Mouse (Mus musculus) ES-E14 (cell line): ENCODE results near the gene Dennd1a. TPM values are rescaled to one million over a fixed set of nuclear protein-coding genes. Genes with fewer than 3 reads are reported as not detected.

ENCODE experiments used
- DNase-seq: peaks from one replicate; pipeline ENCODE4 v3.0.0-alpha.2; 2013; ENCODE audit warnings: low read depth, low spot score
- H3K27ac ChIP-seq: 2 replicates; pipeline ENCODE4 v1.5.1; 2012; ENCODE audit warnings: low read depth, mild to moderate bottlenecking, low read length, moderate library complexity, mixed read lengths; ENCODE audit not compliant: poor library complexity, insufficient read depth, severe bottlenecking
- H3K36me3 ChIP-seq: 2 replicates; pipeline ENCODE4 v1.6.1; 2012; ENCODE audit warnings: mild to moderate bottlenecking, low read length, moderate library complexity, mixed read lengths; ENCODE audit not compliant: control insufficient read depth, poor library complexity, insufficient read depth, severe bottlenecking
- H3K4me1 ChIP-seq, 2 experiments: fragments of 150-350 bp in 1 of 2; sonication (generic) in 1 of 2; 2 replicates each; pipeline ENCODE4 v1.6.1; 2012; ENCODE audit warnings: low read length in 2 of 2, mild to moderate bottlenecking in 1 of 2, mixed read lengths in 1 of 2; ENCODE audit not compliant: control insufficient read depth in 2 of 2, insufficient read depth in 2 of 2, poor library complexity in 1 of 2
- H3K4me3 ChIP-seq, 2 experiments: fragments of 150-350 bp in 1 of 2; sonication (generic) in 1 of 2; 2 replicates each; pipeline ENCODE4 v1.5.1; 2012; ENCODE audit warnings: low read length in 2 of 2, low read depth in 1 of 2, mild to moderate bottlenecking in 1 of 2, mixed read lengths in 1 of 2; ENCODE audit not compliant: insufficient read depth in 1 of 2, poor library complexity in 1 of 2, severe bottlenecking in 1 of 2
- H3K9ac ChIP-seq: 2 replicates; pipeline ENCODE4 v1.6.1; 2012; ENCODE audit warnings: low read depth, mild to moderate bottlenecking, low read length, mixed read lengths; ENCODE audit not compliant: poor library complexity, insufficient read depth, severe bottlenecking
- H3K9me3 ChIP-seq: fragments of 150-350 bp; sonication (generic); 2 replicates; pipeline ENCODE4 v1.6.1; 2012; ENCODE audit warnings: low read depth, mild to moderate bottlenecking, low read length; ENCODE audit not compliant: control insufficient read depth, insufficient read depth
- CHD2 ChIP-seq: IDR thresholded peaks from 2 replicates; pipeline ENCODE4 v1.6.1; 2014; ENCODE audit warnings: mild to moderate bottlenecking, low read depth, low read length, inconsistent platforms
- HCFC1 ChIP-seq: IDR thresholded peaks from 2 replicates; pipeline ENCODE4 v1.6.1; 2012; ENCODE audit warnings: low read length, inconsistent platforms, borderline replicate concordance; ENCODE audit not compliant: insufficient read depth
- MAFK ChIP-seq: IDR thresholded peaks from 2 replicates; pipeline ENCODE4 v1.6.1; 2014; ENCODE audit warnings: mild to moderate bottlenecking, low read depth, low read length, inconsistent platforms; ENCODE audit not compliant: insufficient read depth
- ZC3H11A ChIP-seq: IDR thresholded peaks from 2 replicates; pipeline ENCODE4 v1.6.1; 2012; ENCODE audit warnings: low read depth, mild to moderate bottlenecking, inconsistent platforms, low read length, borderline replicate concordance
- ZNF384 ChIP-seq: IDR thresholded peaks from 2 replicates; pipeline ENCODE4 v1.6.1; 2012; ENCODE audit warnings: low read depth, low read length, inconsistent platforms
- in situ Hi-C, 2 experiments: fragments of 600-800 bp; cut with MboI; formaldehyde crosslinking; loops; one replicate each; pipeline ENCODE4 v1.15.1; 2025; ENCODE audit warnings: low sequenced_read_pairs in 2 of 2, inconsistent platforms in 1 of 2; ENCODE audit not compliant: unreplicated experiment in 2 of 2
- total RNA-seq: library from RNA; depleted of rRNA; stranded (reverse); fragments of 300-350 nt; gene quantifications from 2 replicates; pipeline ENCODE4 v1.2.3, GENCODE M21; 2012

The Dennd1a gene
- total RNA-seq, 1 experiment, result 6.5 TPM

DNA sequence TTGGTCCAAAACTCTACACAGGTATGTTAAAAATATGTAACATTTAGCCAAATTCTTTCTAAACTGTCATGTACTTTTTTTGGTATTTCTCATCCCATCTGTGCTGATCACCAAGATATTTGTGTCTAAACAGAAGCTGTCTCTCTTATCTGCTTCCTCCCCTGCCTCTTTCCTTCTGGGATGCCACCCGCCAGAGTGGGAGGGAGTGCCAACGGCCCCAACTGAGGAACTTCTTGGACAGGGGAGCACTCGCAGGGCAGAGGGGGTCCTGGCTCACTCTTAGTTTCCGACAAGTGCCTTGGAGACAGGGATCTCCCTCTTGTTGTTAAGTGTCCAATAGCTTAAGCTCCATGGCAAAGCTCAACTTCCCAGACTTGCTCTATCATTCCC, 263.5 kb downstream of the Dennd1a start:
- no peak for DNase-seq
- H3K9ac ChIP-seq, result no peak overlapping the region
- no peak overlapping the region for H3K27ac ChIP-seq
- no peaks in the 10 kb centered on the region for H3K4me1 ChIP-seq
- TF ChIP-seq ZC3H11A, result no peak
- TF ChIP-seq MAFK, result no peak
- TF ChIP-seq CHD2, result no peak
- no peak for TF ChIP-seq HCFC1
- no peak for TF ChIP-seq ZNF384
- in situ Hi-C loops, result no loop called here
- H3K4me3 ChIP-seq, result no peak overlapping the region
- no peaks in the 10 kb centered on the region for H3K9me3 ChIP-seq
- H3K36me3 ChIP-seq, result no peaks in the 10 kb centered on the region

DNA sequence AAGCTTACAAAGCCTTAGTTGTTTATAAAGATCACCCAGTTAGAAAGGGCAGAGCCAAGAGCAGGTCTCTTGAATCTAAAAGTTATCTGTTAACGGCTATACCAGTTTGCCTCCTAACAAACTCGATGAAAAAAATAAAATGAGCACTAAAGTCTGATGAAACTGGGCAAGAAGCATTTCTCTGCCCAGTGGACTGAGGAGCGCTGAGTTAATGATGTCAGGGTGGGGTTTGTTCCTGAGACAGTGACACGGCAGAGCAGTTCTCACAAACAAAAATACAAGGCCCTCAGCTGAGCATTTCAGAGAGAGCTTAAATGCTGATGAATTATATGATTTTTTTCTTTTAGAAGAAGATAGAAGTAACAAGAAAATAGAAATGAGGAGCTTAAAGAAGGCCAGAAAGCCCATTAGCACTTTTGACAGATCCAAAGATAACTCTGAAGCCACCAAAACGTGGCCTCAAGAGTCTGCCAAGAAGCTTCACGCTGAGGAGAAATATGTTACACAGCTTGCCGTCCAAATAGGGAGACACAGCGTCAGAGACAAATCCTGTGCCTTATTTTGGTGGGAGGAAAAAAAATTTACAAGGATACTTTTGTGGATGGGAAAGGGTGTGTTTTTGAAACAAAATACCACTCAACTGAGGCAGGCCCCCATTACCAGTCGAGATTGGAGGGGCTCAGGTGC, 264.0 kb downstream of the Dennd1a start:
- Histone ChIP-seq H3K27ac (no peak overlapping the region), H3K9me3 (no peaks in the 10 kb centered on the region), H3K4me3 (no peak overlapping the region), H3K4me1 (no peaks in the 10 kb centered on the region), H3K9ac (no peak overlapping the region), H3K36me3 (no peaks in the 10 kb centered on the region)
- TF ChIP-seq CHD2, result no peak
- TF ChIP-seq ZC3H11A, result no peak
- no peak for DNase-seq
- in situ Hi-C loops, result no loop called here

DNA sequence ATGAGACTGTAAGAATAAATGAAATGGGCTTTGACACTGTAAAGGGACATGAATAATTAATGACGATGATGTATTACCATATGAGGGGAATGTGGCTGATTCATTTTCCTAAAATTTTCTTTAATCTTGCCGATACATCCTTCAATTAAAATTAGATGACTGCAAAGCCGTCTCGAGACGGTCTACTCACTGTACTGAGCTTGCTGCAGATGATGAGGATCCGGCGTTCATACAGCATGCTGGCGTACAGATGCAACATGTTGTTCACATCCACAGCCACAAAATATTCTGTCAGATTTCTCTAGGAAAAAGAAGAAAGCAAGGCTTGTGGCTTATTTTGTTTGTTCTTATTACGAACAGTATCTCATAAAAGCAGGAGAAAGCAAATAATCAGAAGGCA, 266.0 kb downstream of the Dennd1a start:
- in situ Hi-C loops, result no loop called here
- Histone ChIP-seq H3K4me1 (no peaks in the 10 kb centered on the region), H3K9ac (no peak overlapping the region), H3K36me3 (no peaks in the 10 kb centered on the region), H3K27ac (0 out of 2 replicates have a peak overlapping the region, but pooled peaks have one; percentile 28), H3K9me3 (no peaks in the 10 kb centered on the region), H3K4me3 (no peak overlapping the region)
- TF ChIP-seq HCFC1, result no peak
- no peak for TF ChIP-seq MAFK
- no peak for TF ChIP-seq CHD2
- TF ChIP-seq ZC3H11A, result no peak
- TF ChIP-seq ZNF384, result no peak
- DNase-seq, result no peak

DNA sequence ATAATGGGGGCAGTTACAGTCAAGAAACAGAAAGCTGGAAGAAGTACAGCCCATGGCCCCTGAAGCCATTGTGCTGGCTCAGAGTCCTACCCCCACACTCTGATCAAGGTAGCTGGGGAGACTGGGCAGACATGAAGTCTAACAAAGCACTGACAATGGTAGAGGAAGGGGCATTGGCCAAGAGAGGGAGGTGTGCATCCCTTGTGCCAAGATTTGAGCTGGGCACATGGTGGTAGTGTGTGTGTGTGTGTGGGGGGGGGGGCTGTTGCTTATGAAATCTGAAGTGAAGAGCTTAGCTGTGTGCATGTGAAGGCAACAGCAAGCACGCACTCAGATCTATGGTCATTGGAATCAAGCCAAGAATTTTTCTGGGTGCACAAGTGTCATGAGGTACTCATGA, 272.5 kb downstream of the Dennd1a start:
- H3K9ac ChIP-seq, result no peak overlapping the region
- H3K4me1 ChIP-seq, result no peaks in the 10 kb centered on the region
- H3K27ac ChIP-seq, result no peak overlapping the region
- TF ChIP-seq ZNF384, result no peak
- TF ChIP-seq CHD2, result no peak
- TF ChIP-seq HCFC1, result no peak
- TF ChIP-seq MAFK, result no peak
- TF ChIP-seq ZC3H11A, result no peak
- no peaks in the 10 kb centered on the region for H3K9me3 ChIP-seq
- no peaks in the 10 kb centered on the region for H3K36me3 ChIP-seq
- no peak for DNase-seq
- no peak overlapping the region for H3K4me3 ChIP-seq
- in situ Hi-C loops, result no loop called here
